Mouse (Mus musculus) mouse embryonic stem cell (cell line): ENCODE data around the gene Slc25a33.

Experiments used
- in situ Hi-C, 2 experiments: fragments of 300-500 bp; cut with MboI; formaldehyde crosslinking; loops; 1 replicate in 1 of 2; 3 replicates in 1 of 2; pipeline ENCODE4 v1.14.3; 2019 to 2020; ENCODE audit warnings: low sequenced_read_pairs in 2 of 2, low pct_unique_long_range_greater_than_20kb in 1 of 2, mixed read lengths in 1 of 2; ENCODE audit not compliant: unreplicated experiment in 1 of 2

Slc25a33 gene

DNA sequence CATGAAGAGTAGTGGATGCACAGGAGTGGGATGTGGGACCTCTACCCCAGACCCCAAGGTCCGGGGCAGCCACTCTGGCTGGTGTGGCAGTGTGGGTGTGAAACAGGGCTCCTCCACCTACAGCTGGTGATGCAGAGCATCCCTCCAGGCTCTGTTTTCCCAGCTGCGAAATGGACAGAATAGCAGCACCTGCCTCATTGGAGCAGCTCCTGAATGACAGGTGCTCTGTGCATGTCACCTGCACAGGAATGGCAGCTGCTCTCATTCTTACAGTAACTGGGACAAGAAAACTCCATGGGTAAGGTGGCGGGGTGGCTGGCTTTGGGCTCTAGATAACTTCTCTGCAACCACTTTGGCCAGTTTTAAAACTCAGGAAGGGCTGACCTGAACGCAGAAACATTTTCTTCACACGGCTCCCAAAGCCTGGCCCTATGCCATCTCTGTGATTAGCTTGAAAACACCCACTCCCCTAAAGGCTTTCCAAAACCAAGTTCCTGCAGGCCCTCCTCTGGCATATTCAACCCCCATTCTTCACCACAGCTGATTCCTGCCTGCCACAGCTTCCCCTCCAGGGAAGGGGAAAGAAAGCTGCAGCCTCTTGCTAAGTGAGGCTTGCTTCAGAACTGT is 38.3 kb downstream of the Slc25a33 start:
- in situ Hi-C loops: no loop called here

DNA sequence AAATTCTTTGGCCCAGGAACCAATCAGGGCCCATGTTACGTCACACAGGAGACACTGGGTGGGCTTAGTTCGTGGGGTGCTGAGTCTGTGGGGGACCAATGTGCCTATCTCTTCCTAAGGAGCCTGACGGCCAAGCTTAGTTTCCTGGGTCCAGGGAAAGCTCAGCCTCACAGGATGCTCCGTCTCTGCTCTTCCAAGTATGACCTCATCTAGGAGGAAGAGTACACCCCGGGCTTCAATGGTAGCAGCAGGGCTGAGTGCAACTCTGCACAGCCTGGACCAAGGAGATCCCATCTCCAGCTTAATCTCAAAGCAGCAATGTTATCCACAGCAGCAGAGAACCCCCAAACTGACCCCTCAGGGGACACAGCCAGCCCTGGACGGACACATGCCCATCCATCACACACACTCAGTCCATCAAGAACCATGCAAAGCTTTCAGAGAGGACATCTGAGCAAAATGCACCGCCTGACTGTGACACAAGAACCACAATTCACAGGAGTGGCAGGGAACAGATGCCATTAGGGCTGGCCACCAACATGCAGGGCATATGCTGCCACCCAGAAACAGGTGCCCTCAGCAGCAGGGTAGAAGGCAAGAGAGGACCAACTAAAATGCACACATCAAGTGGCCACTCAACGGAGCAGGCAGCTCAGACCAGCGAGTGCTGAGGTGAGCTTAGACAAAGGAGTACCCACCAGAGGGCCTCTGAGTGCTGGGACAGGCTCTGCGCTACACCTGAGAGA is 39.2 kb downstream of the Slc25a33 start:
- in situ Hi-C loops: no loop called here

DNA sequence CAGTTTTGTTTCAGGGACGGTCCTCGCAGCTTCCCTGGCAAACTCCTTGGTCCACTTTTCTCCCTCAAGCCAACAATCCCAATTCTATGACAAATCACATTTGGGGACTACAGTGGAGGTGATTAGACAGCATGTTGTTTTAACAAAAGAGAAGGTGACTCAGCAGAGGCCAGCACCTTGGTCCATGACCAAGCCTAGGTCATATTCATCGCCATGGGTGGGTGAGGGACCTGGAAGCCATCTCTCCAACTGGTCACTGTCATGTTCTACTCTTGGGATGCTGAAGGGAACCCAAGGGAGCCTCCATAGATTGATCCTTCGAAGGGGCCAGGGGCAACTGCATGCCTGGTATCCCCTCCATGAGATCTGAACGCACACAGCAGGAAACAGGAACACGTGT is 39.8 kb downstream of the Slc25a33 start:
- in situ Hi-C loops: no loop called here

DNA sequence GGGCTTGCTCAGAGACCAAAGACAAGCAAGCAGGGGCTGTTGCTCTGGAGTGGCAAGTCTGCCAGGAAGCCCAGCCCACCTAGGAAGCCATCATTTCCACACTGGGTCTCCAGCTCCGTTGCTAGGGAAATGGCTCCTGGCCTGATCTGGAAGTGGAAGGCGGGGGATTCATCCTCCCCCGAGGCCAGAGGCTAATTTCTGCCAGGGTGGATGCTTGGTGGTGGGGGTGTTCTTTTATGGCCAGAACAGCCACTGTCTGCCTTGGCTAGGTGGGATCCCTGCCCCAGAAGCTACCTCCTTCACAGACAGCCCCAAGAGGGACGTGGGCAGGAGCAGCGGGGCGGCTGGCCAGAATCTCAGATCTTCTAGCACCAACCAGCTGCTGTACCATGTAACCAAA is 40.3 kb downstream of the Slc25a33 start:
- in situ Hi-C loops: no loop called here

DNA sequence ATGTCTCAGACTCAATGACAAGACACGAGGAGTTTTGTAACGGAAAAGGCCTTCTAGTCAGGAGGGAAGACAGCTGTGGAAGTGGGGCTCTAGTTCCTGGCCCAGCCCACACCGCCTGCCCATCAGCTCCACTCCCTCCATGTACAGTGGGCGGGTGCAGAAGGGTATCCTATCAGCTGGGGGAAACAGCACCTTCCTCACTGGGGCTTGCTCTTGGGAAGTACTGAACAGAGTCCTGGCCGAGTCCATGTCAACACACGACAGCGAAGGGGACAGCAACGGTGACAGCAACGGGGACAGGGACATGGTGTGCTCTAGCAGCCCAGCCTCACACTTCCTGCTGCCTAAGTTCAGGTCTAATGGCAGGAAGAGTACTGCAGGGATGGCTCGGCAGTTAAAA is 41.3 kb downstream of the Slc25a33 start:
- in situ Hi-C loops: no loop called here

DNA sequence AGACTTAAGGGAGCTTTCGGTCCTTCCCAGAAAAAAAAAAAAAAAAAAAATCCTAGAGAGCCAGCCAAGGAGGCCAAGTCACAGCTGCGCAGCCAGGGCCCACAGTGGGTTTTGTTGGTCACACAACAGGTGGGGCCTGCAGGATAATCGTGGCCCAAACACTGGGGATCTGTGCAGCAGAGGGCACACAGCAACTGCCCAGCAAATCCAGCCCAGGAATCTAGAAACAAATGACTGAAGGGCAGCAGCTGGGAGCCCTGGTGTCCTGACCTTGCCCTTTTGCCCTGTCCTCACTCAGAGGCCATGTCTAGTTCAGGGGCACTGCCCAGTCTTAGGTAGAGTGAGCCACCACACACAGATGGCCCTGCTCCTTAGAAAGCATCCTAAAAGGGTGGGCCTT is 41.8 kb downstream of the Slc25a33 start:
- in situ Hi-C loops: no loop called here

DNA sequence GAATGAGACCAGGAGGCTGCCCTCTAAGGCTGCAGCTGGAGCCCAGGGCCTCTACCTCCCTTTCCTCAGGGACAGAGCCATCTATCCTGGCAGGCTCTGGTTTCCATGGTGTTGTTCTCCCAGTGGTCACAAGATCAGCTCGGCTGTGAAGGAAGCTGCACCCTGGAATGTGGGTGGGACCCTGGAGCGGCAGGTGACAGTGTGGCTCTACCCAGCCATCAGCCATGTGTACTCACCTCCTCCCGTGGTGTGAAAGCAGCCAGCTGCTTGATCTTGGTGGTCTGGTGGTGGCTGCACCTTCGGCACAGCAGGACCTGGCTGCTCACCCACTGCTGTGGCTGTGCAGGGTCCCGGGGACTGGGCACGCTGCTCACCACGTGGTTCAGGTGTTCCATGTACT is 43.2 kb downstream of the Slc25a33 start:
- in situ Hi-C loops: no loop called here

DNA sequence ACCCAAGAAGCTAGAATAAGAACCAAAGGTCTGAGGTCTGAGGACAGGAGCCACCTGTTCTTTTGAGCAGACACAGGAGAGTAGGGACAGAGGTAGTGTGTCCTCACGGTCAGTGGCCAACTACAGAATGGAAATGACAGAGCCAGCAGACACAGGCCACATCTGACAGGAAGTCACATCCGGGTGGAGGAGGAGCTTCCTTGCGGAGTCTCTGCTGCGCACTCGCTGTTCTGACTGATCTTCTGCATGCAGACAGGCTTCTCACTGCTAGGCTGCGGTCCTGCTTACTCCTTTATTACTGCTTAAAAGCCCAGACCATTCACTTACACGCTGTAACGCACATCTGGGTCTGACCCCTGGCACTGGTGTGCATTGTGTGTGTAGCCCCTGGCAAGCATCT is 45.3 kb downstream of the Slc25a33 start:
- in situ Hi-C loops: no loop called here

DNA sequence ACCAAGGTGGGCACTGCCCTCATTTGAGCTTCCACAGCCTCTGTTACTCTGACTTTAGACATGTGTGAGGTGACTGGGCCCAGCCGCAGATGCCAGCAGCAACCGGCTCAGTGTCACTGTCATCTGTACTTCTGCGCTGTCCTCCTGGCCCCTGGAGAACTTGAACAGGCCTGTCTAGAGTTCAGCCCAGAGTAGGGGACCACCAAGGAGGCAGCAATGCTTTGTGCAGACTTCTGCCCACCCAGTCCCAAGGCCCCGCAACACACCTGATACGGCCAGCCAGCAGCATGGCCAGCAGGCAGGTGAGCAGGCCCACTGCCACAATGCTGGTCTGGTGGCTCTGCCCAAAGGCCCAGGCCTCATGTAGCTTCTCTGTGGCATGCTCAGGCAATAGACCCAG is 46.4 kb downstream of the Slc25a33 start:
- in situ Hi-C loops: no loop called here

DNA sequence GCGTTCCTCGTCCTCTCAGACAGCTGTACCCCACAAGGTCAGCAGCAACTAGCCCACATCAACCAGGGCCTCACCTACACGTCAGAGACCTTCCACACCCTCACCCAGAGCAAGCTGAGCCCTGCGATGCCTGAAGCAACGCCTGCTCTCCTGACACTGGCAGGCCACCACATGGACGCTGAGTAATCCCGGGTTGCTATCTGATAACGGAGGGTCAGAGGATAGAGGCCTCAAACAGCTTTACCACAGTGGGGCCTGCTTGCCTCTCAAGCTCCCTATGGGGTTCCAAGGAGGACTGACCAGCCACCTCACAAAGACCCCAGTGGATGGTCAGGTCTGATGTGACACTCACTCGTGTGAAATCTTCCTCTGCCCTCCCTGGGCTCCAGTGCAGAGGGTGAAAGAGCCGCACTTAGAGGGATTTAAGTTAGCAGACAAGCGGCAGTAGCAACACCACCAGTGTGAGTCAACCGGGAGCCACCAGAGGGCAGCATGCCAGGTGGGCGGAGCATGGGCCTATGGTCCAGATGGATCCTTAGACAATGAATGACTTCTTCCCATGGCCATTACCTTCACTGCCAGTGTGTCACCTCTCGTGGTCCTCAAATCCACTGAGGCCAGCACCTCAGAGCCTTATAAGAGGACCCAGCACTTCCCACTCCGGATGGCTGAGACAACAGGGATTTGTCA is 48.3 kb downstream of the Slc25a33 start:
- in situ Hi-C loops: no loop called here

DNA sequence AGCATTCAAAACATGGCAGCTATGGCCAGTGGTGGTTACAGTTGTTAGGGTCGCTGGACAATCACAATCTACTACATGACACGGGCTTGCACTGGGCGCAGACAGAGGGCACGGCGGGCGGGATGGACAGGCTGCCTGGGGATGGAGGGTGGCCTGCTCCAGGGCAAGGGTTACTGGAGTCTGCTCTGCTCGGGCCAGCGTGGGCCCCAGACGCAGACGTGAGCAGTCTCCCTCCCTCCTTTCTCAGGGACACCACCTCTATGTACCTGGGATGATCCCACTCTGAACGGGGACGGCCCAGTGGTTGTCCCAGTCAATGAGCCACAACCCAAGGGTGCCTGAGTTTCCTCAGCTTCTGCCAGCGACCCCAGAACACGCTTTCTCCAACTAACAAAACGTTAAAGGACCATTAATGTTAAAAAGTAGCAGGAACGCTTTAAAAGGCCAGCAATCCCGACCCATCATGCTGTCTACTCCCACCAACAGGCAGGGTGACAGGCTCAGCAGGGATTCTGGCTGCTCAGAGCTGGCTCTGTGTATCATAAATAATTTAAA is 49.1 kb downstream of the Slc25a33 start:
- in situ Hi-C loops: no loop called here

DNA sequence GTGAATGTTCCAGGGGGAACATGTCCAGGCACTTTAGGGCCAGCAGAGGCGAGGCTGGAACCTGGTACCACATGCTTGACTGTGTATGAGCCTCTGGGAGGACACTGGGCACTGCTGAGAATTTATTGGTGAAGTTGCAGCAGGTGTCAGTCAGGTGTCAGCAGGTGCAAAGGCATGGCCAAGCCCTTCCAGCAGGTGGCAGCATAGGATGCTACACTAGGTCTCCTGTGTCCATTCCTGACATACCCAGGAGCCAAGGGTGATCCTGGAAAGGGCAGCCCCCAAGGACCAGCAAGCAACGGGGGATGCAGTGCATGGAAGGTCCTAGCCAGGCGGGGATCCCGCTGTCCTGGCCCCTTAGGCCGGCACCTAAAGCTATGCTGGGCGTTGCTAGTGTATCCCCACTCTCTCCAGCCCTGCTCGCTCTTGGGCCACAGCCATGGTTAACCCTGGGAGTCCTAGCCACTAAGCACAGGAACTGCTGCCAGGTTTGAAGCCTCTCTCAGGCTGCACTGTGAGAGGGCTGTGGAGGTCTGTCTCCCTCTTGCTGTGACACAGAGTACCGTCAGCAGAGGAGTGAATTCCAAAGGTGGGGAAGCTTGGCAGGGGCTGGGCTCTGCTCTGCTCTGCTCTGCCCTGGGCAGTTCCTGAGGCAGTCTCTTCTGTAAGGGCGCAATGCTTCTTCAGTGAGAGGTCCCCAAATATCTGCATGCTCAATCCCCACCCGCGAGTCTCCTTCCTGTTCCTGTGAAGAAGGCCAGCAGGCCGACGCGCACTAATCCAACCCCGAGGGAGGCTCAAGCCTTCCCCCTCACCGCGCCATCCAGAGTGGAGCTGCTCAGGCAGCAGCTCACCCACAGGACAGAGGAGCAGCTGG is 50.0 kb downstream of the Slc25a33 start:
- in situ Hi-C loops: no loop called here

DNA sequence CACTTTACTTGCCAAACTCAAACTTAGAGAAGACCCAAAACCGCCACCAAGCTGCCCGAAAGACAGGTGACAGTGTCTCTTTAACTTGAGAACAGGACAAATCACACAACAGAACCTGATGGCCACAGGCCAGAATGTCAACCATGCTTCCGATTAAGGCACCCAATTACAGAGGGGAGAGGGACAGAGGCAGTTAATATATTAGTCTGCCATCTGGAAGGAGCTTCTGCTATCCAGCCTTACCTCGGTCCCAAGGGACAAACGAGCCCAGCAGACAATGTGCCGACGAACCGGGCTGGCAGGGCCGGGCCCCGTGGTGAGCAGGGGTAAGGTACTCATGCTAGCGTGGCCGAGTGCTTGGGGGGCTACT is 51.1 kb downstream of the Slc25a33 start:
- in situ Hi-C loops: no loop called here

DNA sequence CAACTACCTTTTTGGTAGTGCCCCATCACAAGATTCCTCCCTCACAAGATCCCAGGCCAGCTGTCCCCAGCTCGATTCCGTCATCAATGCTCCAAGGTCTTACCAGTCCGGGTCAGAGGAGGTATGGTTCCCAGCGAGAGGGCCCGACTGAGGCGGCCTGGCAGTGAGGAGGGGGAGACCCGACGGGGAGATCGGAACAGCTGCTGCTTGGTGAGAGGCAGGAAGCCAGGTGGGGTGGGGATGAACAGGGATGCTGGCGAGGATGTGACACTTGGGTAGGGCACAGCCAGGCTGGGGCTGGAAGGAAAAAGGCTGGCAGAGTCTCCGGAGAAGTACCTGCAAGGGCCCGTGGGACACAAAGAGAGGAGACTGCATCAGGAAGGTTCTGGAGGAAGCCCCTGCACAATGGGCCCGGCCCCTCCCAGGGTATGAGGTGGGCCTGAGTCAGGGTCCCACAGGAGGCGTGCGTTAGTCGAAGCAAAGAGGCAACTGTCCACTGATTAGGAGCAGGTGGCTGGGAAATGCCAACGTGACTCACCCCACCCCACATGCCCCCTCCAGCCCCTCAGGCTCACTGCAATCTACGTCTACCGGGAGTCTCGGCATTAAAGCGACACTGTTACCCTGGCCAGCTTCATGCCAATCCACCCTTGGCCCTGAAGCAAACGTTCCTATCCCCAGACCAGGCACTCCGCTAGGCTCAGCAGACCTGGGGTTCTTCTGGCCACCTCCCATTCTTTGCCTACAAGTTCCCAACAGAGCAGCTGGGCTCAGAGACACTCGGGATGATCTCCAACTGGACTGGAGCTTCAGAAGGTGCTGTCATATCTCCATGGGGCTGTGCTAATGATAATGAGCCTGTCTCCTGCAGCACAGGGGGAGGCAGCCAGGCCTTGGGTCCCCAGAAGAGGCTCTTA is 51.7 kb downstream of the Slc25a33 start:
- in situ Hi-C loops: no loop called here

DNA sequence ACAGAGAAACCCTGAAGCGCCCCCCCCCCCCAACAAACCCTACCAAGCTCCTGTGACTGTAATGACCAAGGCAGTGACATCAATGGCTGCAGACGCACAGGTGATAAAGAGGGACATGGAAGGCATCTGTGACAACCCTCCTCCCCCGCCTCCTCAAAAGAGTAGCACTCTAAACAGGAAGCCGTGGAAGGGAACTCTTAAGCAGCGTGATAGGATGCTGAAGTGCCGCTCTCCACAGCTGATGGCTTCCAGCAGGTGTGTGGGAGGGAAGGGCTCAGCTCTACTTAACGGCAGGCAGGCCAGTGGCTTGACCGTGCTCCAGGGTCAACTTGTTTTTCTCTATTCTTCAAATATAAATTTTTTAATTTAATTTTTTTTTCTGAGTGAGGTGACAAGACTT is 52.9 kb downstream of the Slc25a33 start:
- in situ Hi-C loops: no loop called here

DNA sequence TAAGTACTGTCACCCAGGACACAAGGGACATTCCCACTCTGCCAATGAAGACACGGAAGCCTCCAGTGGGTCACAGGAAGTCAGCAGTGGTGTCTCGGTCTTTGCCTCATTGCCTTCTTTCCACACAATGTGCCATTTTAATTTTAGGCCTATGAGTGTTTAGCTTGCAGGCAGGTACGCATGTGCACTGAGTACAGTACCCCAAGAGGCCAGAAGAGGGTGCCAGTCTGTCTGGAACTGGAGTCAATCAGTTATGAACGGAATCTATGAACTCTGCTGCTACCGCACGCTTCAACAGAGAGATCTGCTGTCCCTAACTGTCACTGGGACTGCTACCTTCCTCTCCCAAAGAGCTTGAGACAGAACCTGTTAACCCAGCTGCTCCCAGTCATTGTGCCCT is 54.4 kb downstream of the Slc25a33 start:
- in situ Hi-C loops: no loop called here

DNA sequence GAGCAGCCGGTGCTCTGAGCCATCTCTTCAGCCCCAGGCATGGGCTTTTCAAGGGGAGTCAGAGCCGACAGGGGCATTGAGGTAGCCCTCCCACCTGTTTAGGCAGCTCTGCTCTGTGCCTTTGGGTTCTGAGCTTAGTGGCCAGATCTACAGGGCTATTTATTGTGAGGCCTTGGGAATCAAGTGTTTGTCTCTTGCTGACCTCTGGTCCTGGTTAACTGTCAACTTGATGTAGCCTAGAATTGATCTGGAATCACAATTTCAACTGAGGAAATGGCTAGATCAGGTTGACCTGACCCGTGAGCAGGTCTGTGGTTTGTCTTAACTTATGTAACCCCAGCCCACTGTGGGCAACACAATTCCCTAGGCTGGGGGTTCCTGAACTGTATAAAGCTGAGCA is 59.5 kb downstream of the Slc25a33 start:
- in situ Hi-C loops: loop anchor here in 1 of 2 experiments (5.0 kb wide), 1 partner anchor 62 kb away; no protein-coding TSS in a partner anchor

DNA sequence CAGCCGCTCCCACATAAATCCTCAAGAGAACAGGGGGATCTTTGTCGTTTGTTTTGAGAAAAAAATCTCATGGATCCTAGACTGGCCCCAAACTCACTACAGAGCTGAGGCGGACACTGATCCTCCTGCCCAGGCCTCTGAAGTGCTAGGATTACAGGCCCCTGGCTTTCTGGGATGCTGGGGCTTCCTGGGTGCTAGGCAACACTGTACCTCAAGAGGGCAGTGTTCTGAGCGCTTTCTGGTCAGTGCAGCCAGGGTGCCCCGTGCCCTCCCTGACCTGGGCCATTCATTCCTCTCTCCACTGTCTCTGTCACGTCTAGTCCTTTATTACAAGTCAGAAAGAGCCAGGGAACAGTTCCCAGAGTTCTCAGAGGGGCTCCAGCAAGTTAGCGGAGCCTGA is 62.1 kb downstream of the Slc25a33 start:
- in situ Hi-C loops: loop anchor here in 1 of 2 experiments (5.0 kb wide), 1 partner anchor 60 kb away; no protein-coding TSS in a partner anchor
